Comparison of ENCODE assay signal across 7 mouse cellular contexts in the genomic region with DNA sequence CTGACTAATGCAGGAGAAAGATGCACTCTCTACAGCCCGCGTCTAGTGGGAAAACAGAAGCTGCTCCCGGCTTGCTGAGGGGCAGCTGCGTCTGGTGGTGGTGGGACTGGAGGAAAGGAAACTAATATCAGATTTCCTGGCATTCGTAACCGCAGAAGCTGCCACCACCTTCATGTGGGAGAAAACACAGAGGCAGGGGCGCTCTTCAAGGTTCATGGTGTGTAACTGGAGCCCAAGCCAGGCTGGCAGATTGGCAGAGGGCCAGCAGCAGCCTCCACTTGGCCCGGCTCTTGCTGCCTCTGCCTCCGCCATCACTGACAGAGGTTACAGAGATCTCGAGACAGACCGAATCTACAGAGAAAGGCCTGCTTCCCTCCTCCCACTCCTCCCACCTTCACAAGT.
DNase-seq lines count a peak whose midpoint lies in the region; ATAC-seq and TF ChIP-seq lines count a peak whose summit lies in the region.

No protein-coding gene starts in this region.

- H3K27ac ChIP-seq in lung, postnatal 0 days (ENCODE audit: low read length), result no peak overlapping the region

- intact Hi-C loops in heart, postnatal 14 days (cut with DNase I), result no loop called here

- H3K4me1 ChIP-seq in lung, postnatal 0 days (ENCODE audit: insufficient read depth, low read depth, low read length), result no peaks in the 10 kb centered on the region; the same call in 1 of the 2 replicates

- TF ChIP-seq EP300 in lung, postnatal 0 days (IDR thresholded peaks at IDR 0.05), result no peak

- H3K36me3 ChIP-seq in lung, postnatal 0 days (ENCODE audit: insufficient read depth, low read length), result no peaks in the 10 kb centered on the region

- peak overlapping the region; percentile 38 for H3K4me2 ChIP-seq in lung, postnatal 0 days (replicated peaks; ENCODE audit: low read depth, low read length)

- no peaks in the 10 kb centered on the region for H3K9me3 ChIP-seq in lung, postnatal 0 days (ENCODE audit: low read length)

- TF ChIP-seq CTCF in lung, postnatal 0 days (IDR thresholded peaks at IDR 0.05), result no peak

- no peak overlapping the region for H3K4me3 ChIP-seq in lung, postnatal 0 days (ENCODE audit: low read depth, low read length)

- ATAC-seq in lung, postnatal 0 days, result peak; percentile 49

- DNase-seq in B cell, adult 2 months, result peak; percentile 37 to 40
- peak; percentile 67 for DNase-seq in Muller cell, postnatal 12 days (ENCODE audit: inconsistent ontology term)
- DNase-seq in fibroblast of lung, adult 2 months (ENCODE audit: low read depth), result peak; percentile 3
- DNase-seq in heart, postnatal 14 days, result peak; percentile 44 to 49
- DNase-seq in kidney, postnatal 25 days, result peak; percentile 77 to 85
- DNase-seq in lung, postnatal 0 days (ENCODE audit: low spot score), result peak; percentile 62
- peak; percentile 80 for DNase-seq in ovary, postnatal 36 days (ENCODE audit: low spot score)

- under 1% methylated on average over 11 of the region's 11 CpGs for WGBS in lung, postnatal 0 days

- no peaks in the 10 kb centered on the region for H3K27me3 ChIP-seq in lung, postnatal 0 days (replicated peaks; ENCODE audit: insufficient read depth, low read length)

- H3K9ac ChIP-seq in lung, postnatal 0 days (replicated peaks; ENCODE audit: low read depth), result no peak overlapping the region

Comparison
In these comparisons a context has a peak if more than half of its experiments do, and no peak if none do; other contexts are left out.
1. DNase-seq: peak in every context shown above with its lines; median percentile 81 in kidney, postnatal 25 days; 80 in ovary, postnatal 36 days; 67 in Muller cell, postnatal 12 days; 62 in lung, postnatal 0 days; 46 in heart, postnatal 14 days; 38 in B cell, adult 2 months; 3 in fibroblast of lung, adult 2 months.